Mouse (Mus musculus): Measurements from ENCODE around the gene Gtf2i. TPM values are rescaled to one million over a fixed set of nuclear protein-coding genes. Genes with fewer than 3 reads are reported as not detected.

The Gtf2i gene
- total RNA-seq, 1 experiment from 2014 or later, result 37.6 TPM

- no peak for ATAC-seq (ENCODE audit: extremely low read depth, insufficient number of reproducible peaks, low FRiP score, poor library complexity, severe bottlenecking)
Observed at GRCm38 (mm10) chr5:134257349-134258031, 57.1 kb downstream of the Gtf2i start.

GRCm38 (mm10) chr5:134255294-134255693 is 59.3 kb downstream of the Gtf2i start:
- no peak for ATAC-seq (ENCODE audit: extremely low read depth, insufficient number of reproducible peaks, low FRiP score, poor library complexity, severe bottlenecking)

GRCm38 (mm10) chr5:134253806-134254205 is 60.8 kb downstream of the Gtf2i start:
- 0 out of 2 replicates have a peak, but pooled peaks have one; percentile 34 for ATAC-seq (ENCODE audit: extremely low read depth, insufficient number of reproducible peaks, low FRiP score, poor library complexity, severe bottlenecking)

GRCm38 (mm10) chr5:134251083-134251482 is 63.5 kb downstream of the Gtf2i start:
- ATAC-seq (ENCODE audit: extremely low read depth, insufficient number of reproducible peaks, low FRiP score, poor library complexity, severe bottlenecking), result no peak

- ATAC-seq (ENCODE audit: extremely low read depth, insufficient number of reproducible peaks, low FRiP score, poor library complexity, severe bottlenecking), result no peak
Observed at GRCm38 (mm10) chr5:134250601-134251000, 64.0 kb downstream of the Gtf2i start.

GRCm38 (mm10) chr5:134249245-134249649 is 65.3 kb downstream of the Gtf2i start:
- no peak for ATAC-seq (ENCODE audit: extremely low read depth, insufficient number of reproducible peaks, low FRiP score, poor library complexity, severe bottlenecking)

- no peak for ATAC-seq (ENCODE audit: extremely low read depth, insufficient number of reproducible peaks, low FRiP score, poor library complexity, severe bottlenecking)
Observed at GRCm38 (mm10) chr5:134248608-134249244, 65.8 kb downstream of the Gtf2i start.

GRCm38 (mm10) chr5:134246146-134246545 is 68.4 kb downstream of the Gtf2i start:
- no peak for ATAC-seq (ENCODE audit: extremely low read depth, insufficient number of reproducible peaks, low FRiP score, poor library complexity, severe bottlenecking)

GRCm38 (mm10) chr5:134244890-134245289 is 69.7 kb downstream of the Gtf2i start:
- ATAC-seq (ENCODE audit: extremely low read depth, insufficient number of reproducible peaks, low FRiP score, poor library complexity, severe bottlenecking), result no peak

GRCm38 (mm10) chr5:134243661-134244436 is 70.7 kb downstream of the Gtf2i start:
- ATAC-seq (ENCODE audit: extremely low read depth, insufficient number of reproducible peaks, low FRiP score, poor library complexity, severe bottlenecking), result no peak

- ATAC-seq (ENCODE audit: extremely low read depth, insufficient number of reproducible peaks, low FRiP score, poor library complexity, severe bottlenecking), result no peak
Observed at GRCm38 (mm10) chr5:134241831-134242230, 72.7 kb downstream of the Gtf2i start.

GRCm38 (mm10) chr5:134237936-134238760 is 76.4 kb downstream of the Gtf2i start:
- no peak for ATAC-seq (ENCODE audit: extremely low read depth, insufficient number of reproducible peaks, low FRiP score, poor library complexity, severe bottlenecking)

- ATAC-seq (ENCODE audit: extremely low read depth, insufficient number of reproducible peaks, low FRiP score, poor library complexity, severe bottlenecking), result no peak
Observed at GRCm38 (mm10) chr5:134237508-134237907, 77.1 kb downstream of the Gtf2i start.

- ATAC-seq (ENCODE audit: extremely low read depth, insufficient number of reproducible peaks, low FRiP score, poor library complexity, severe bottlenecking), result peak; percentile 73
Observed at GRCm38 (mm10) chr5:134236796-134237195, 77.8 kb downstream of the Gtf2i start.

GRCm38 (mm10) chr5:134236241-134236640 is 78.3 kb downstream of the Gtf2i start:
- ATAC-seq (ENCODE audit: extremely low read depth, insufficient number of reproducible peaks, low FRiP score, poor library complexity, severe bottlenecking), result no peak

GRCm38 (mm10) chr5:134235111-134235510 is 79.4 kb downstream of the Gtf2i start:
- ATAC-seq (ENCODE audit: extremely low read depth, insufficient number of reproducible peaks, low FRiP score, poor library complexity, severe bottlenecking), result no peak

GRCm38 (mm10) chr5:134234205-134234604 is 80.4 kb downstream of the Gtf2i start:
- no peak for ATAC-seq (ENCODE audit: extremely low read depth, insufficient number of reproducible peaks, low FRiP score, poor library complexity, severe bottlenecking)

GRCm38 (mm10) chr5:134233244-134233651 is 81.3 kb downstream of the Gtf2i start:
- ATAC-seq (ENCODE audit: extremely low read depth, insufficient number of reproducible peaks, low FRiP score, poor library complexity, severe bottlenecking), result no peak

- ATAC-seq (ENCODE audit: extremely low read depth, insufficient number of reproducible peaks, low FRiP score, poor library complexity, severe bottlenecking), result peak; percentile 63
Observed at GRCm38 (mm10) chr5:134232568-134232967, 82.0 kb downstream of the Gtf2i start.

All from neutrophil, adult 5-6 weeks (primary cell).